Mouse (Mus musculus) lung, embryonic 16.5 days (tissue): ENCODE data around the gene Htr7. TPM values are rescaled to one million over a fixed set of nuclear protein-coding genes. Genes with fewer than 3 reads are reported as not detected.

Source experiments
- ATAC-seq: fragments of 200-750 bp; cut with Nextera tagmentation; 2 replicates; pipeline ENCODE4 v1.8.0; 2017; ENCODE audit warnings: low read depth, mild to moderate bottlenecking, moderate library complexity
- H3K27ac ChIP-seq: fragments of 300-500 bp; sonication (generic); 2 replicates; pipeline ENCODE4 v1.5.1; 2014; ENCODE audit warnings: mild to moderate bottlenecking, control low read depth, low read length
- H3K27me3 ChIP-seq: fragments of 300-500 bp; sonication (generic); 2 replicates; pipeline ENCODE4 v1.6.1; 2014; ENCODE audit warnings: low read depth, low read length, mixed read lengths; ENCODE audit not compliant: control insufficient read depth, insufficient read depth
- H3K36me3 ChIP-seq: fragments of 300-500 bp; sonication (generic); 2 replicates; pipeline ENCODE4 v1.6.1; 2014; ENCODE audit warnings: low read length; ENCODE audit not compliant: control insufficient read depth, insufficient read depth
- H3K4me1 ChIP-seq: fragments of 300-500 bp; sonication (generic); replicated peaks from 2 replicates; pipeline ENCODE4 v1.6.1; 2014; ENCODE audit warnings: low read length, mixed read lengths; ENCODE audit not compliant: control insufficient read depth, insufficient read depth
- H3K4me2 ChIP-seq: fragments of 300-500 bp; sonication (generic); 2 replicates; pipeline ENCODE4 v1.6.1; 2014; ENCODE audit warnings: low read depth, low read length, control low read depth
- H3K4me3 ChIP-seq: fragments of 300-500 bp; sonication (generic); 2 replicates; pipeline ENCODE4 v1.5.1; 2014; ENCODE audit warnings: mild to moderate bottlenecking, low read length, control low read depth
- H3K9ac ChIP-seq: fragments of 300-500 bp; sonication (generic); 2 replicates; pipeline ENCODE4 v1.6.1; 2014; ENCODE audit warnings: low read length, control low read depth
- H3K9me3 ChIP-seq: fragments of 300-500 bp; sonication (generic); 2 replicates; pipeline ENCODE4 v1.6.1; 2016; ENCODE audit warnings: low read length; ENCODE audit not compliant: control insufficient read depth
- WGBS: fragments of 180-500 bp; shearing (Covaris S2); extraction: QIAGEN DNeasy Blood & Tissue Kit; methylation state at CpG from one replicate; pipeline ENCODE4 v1.1.7; 2014; 5-methylcytosine and 5-hydroxymethylcytosine counted together
- polyA plus RNA-seq: library from polyadenylated mRNA; unstranded; fragments of >200 nt; fragmentation: Nextera tagmentation; extraction: Ambion mirVana; gene quantifications from 2 replicates; pipeline ENCODE4 v1.2.1, GENCODE M21; 2015

Gene Htr7
- polyA plus RNA-seq, result 0.06 and 0.20 TPM in 2 replicates

DNA sequence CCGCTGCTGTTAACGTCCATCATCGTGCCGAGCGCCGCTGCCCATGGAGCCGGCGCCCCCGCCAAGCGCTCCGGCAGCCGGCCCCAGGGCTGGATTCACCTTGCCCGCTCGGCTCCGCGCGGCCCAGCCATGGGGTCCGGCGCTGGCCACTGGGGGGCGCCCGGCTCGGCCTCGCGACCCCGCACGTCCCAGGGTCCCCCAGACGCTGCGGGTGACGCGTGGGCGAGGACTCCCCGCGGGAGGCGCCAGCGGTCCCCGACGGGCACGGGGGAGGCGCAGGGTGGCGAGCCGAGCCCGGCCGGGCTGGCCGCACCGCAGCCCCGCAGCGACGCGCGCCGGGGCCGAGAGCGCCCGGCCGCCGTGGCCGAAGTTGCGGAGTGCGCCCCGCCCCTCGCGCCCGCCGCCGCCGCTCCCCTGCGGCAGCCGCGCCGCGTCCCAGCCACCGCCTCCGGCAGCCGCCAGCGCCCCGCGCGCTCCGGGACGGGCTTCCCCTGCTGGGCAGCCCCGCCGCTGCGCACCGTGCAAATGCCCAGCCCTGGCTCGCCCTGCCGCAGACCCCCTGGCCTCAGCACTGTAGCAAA is at the start of gene Htr7:
Htr7 (minus strand) TSS at position 277 of the 581 bp plus-strand sequence.
- under 1% methylated on average over 56 of the region's 86 CpGs for WGBS
- peaks cover 44% of the 10 kb centered on the region for H3K27me3 ChIP-seq
- H3K36me3 ChIP-seq, result no peaks in the 10 kb centered on the region
- peak; percentile 85 for ATAC-seq
- H3K27ac ChIP-seq, result no peak within 1 kb of the TSS
- H3K9me3 ChIP-seq, result no peaks in the 10 kb centered on the region
- peak within 1 kb of the TSS; percentile 91 for H3K4me2 ChIP-seq
- H3K4me3 ChIP-seq, result peak within 1 kb of the TSS; percentile 59
- H3K4me1 ChIP-seq, result 0 out of 2 replicates have a peak, but pooled peaks cover 4% of the 10 kb centered on the region
- peak within 1 kb of the TSS; percentile 50; the same call in 1 of the 2 replicates for H3K9ac ChIP-seq

GRCm38 (mm10) chr19:36103909-36104308 is 46.6 kb upstream of the Htr7 start:
- WGBS, result 81% methylated on average over 5 of the region's 5 CpGs

DNA sequence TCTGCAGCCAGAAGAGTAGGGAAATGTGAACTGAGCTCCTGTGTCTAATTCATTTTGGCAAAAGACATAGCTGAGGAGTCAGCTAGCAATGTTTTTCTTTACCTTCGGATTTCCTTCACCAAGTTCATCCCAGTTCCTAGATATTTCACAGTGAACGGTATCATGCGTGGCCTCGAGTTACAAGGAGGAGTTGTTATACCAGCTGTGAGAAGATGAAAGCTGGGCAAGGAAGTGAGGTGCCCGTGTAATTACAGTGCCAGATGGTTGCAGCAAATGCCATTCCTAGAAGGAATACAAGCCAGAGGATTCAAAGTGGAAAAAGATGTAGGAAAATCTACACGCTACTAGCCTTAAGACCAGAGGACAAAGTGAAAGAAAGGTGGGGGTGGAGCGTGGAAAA is 41.6 kb upstream of the Htr7 start:
- whole genome bisulfite sequencing, result 85% methylated on average over 7 of the region's 7 CpGs
- no peak overlapping the region for H3K4me2 ChIP-seq
- peaks cover 17% of the 10 kb centered on the region for H3K36me3 ChIP-seq
- H3K9me3 ChIP-seq, result no peaks in the 10 kb centered on the region
- no peak overlapping the region for H3K9ac ChIP-seq
- no peak overlapping the region for H3K4me3 ChIP-seq
- no peaks in the 10 kb centered on the region for H3K27me3 ChIP-seq
- H3K4me1 ChIP-seq, result no peaks in the 10 kb centered on the region
- H3K27ac ChIP-seq, result no peak overlapping the region
- no peak for ATAC-seq

More at GRCm38 (mm10) chr19:36103909-36104308, 46.6 kb upstream of the Htr7 start:
- H3K9ac ChIP-seq, result no peak overlapping the region
- H3K4me3 ChIP-seq, result no peak overlapping the region
- H3K4me2 ChIP-seq, result no peak overlapping the region
- H3K4me1 ChIP-seq, result no peaks in the 10 kb centered on the region
- no peak overlapping the region for H3K27ac ChIP-seq
- peaks cover 11% of the 10 kb centered on the region for H3K36me3 ChIP-seq
- H3K27me3 ChIP-seq, result no peaks in the 10 kb centered on the region
- no peak for ATAC-seq
- H3K9me3 ChIP-seq, result no peaks in the 10 kb centered on the region

GRCm38 (mm10) chr19:36098265-36098664 is 41.0 kb upstream of the Htr7 start:
- no peak overlapping the region for H3K27ac ChIP-seq
- no peak overlapping the region for H3K4me2 ChIP-seq
- H3K27me3 ChIP-seq, result no peaks in the 10 kb centered on the region
- peaks cover 14% of the 10 kb centered on the region for H3K36me3 ChIP-seq
- H3K9me3 ChIP-seq, result no peaks in the 10 kb centered on the region
- 90% methylated on average over 1 of the region's 1 CpGs for WGBS
- no peak overlapping the region for H3K4me3 ChIP-seq
- no peaks in the 10 kb centered on the region for H3K4me1 ChIP-seq
- ATAC-seq, result no peak
- no peak overlapping the region for H3K9ac ChIP-seq

GRCm38 (mm10) chr19:36097194-36097593 is 39.9 kb upstream of the Htr7 start:
- Histone ChIP-seq H3K27me3 (no peaks in the 10 kb centered on the region), H3K4me2 (no peak overlapping the region), H3K36me3 (peaks cover 16% of the 10 kb centered on the region), H3K9ac (no peak overlapping the region), H3K4me3 (no peak overlapping the region), H3K9me3 (no peaks in the 10 kb centered on the region), H3K27ac (no peak overlapping the region), H3K4me1 (no peaks in the 10 kb centered on the region)
- ATAC-seq, result no peak
- 79% methylated on average over 3 of the region's 3 CpGs for WGBS

GRCm38 (mm10) chr19:36090781-36091180 is 33.5 kb upstream of the Htr7 start:
- 42% methylated on average over 5 of the region's 5 CpGs for WGBS
- H3K27ac ChIP-seq, result no peak overlapping the region
- H3K4me2 ChIP-seq, result no peak overlapping the region
- H3K27me3 ChIP-seq, result no peaks in the 10 kb centered on the region
- peaks cover 19% of the 10 kb centered on the region for H3K36me3 ChIP-seq
- H3K9me3 ChIP-seq, result no peaks in the 10 kb centered on the region
- no peak; the same call in 1 of the 2 replicates for ATAC-seq
- H3K4me1 ChIP-seq, result no peaks in the 10 kb centered on the region
- H3K4me3 ChIP-seq, result no peak overlapping the region
- no peak overlapping the region for H3K9ac ChIP-seq

DNA sequence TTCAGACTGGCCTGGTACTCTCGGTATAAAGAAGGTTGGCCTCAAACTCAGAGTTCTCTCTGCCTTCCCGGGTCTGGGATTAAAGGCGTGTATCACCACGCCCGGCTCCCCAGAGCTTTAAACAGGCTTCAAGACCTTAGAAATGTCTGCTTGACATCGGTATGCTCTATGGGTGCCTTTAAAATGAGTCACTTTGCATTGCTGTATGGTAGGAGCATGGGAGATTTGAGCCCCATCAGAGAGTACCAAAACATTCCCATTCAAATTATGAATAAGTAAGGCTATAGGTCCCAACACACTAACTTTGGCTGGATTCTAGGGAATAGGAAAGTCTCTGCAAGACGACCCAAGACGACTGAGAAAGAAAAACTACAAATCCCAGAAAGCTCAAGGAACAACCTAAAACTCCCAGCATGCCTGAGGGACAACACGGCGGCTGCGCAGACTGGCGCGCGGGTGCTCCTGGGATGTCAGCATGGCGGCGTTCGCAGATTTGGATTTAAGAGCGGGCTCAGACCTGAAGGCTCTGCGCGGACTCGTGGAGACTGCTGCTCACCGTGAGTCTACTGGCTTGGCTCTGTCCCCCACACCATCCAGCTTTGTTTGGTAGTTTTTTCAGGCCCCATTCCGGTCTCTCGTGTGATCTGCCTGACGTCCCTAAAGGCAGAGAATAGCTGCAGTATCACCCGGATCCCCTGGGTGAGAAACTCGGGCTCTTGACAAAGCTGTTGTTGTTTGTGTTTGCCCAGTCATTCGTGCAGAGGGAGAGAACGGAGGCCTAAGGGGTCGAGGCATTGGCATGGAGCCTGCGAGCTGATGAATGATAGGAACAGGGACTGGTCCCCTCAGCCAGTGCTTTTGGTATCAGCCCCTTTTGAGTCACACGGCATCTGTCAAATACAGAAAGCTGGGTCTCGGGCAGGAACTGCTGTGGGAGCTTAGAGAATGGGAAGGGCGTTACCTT is 26.2 kb upstream of the Htr7 start, which contains the start of gene Rpp30:
Rpp30 (plus strand) TSS at position 455 of the 964 bp plus-strand sequence.
- peaks cover 7% of the 10 kb centered on the region for H3K36me3 ChIP-seq
- H3K4me1 ChIP-seq, result peaks cover 7% of the 10 kb centered on the region
- H3K27ac ChIP-seq, result peak within 1 kb of the TSS; percentile 62
- H3K9ac ChIP-seq, result peak within 1 kb of the TSS; percentile 92
- ATAC-seq, result peak; percentile 96
- peak within 1 kb of the TSS; percentile 87 for H3K4me2 ChIP-seq
- H3K9me3 ChIP-seq, result no peaks in the 10 kb centered on the region
- no peaks in the 10 kb centered on the region for H3K27me3 ChIP-seq
- peak within 1 kb of the TSS; percentile 96 for H3K4me3 ChIP-seq
- 2% methylated on average over 34 of the region's 34 CpGs for WGBS

DNA sequence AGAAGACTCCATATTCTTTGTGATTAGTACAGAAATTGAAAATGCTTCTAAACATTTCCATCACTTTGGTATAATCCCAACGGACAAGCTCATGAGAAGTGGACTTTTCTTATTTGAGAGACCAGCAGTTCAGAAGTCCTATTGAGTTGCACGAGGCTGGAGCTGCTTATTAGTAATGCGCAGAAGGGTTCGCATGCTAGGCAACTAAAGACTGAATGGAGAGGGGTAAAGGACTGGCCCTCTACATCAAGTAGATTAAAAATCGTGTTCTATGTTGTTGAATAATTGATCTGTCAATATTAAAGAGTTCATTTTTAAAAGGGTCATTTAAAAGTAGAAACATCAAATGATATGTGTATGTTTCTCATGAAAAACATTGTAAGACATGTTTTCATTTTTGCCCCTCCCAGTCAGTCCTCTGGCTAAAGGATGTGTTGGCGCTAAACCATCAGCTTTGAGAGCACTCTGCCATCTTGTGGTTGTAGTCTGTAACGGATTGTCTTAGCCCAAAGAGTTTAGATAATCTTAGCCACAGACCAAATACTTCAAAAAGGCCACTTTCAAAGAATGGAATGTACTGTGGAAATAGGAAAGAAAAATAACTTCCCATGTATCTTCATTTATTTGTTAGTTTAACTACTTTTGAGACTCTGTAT is 25.4 kb upstream of the Htr7 start:
- Histone ChIP-seq H3K36me3 (no peaks in the 10 kb centered on the region), H3K27ac (peak overlapping the region; percentile 62), H3K9me3 (no peaks in the 10 kb centered on the region), H3K9ac (peak overlapping the region; percentile 92), H3K27me3 (no peaks in the 10 kb centered on the region), H3K4me2 (peak overlapping the region; percentile 68), H3K4me1 (peaks cover 7% of the 10 kb centered on the region), H3K4me3 (peak overlapping the region; percentile 96)
- ATAC-seq, result peak; percentile 81
- WGBS, result 49% methylated on average over 7 of the region's 7 CpGs
